Mouse (Mus musculus) gastrocnemius, adult 18-20 months (tissue): ENCODE results near the gene Selenos. TPM values are rescaled to one million over a fixed set of nuclear protein-coding genes. Genes with fewer than 3 reads are reported as not detected.

Source experiments
- DNase-seq: peaks from one replicate; pipeline ENCODE4 v3.0.0; 2021; ENCODE audit warnings: low spot score
- long read RNA-seq, 2 experiments: library from polyadenylated mRNA; stranded (forward); transcript quantifications; one replicate each; pipeline ENCODE4 v2.0.0; 2021
- total RNA-seq, 2 experiments: library from RNA; stranded (reverse); gene quantifications; 2 replicates each; pipeline ENCODE4 v1.2.3; 2021

The Selenos gene
- 10 to 100 TPM; 32.0 to 32.5 TPM for total RNA-seq
- long read RNA-seq, experiment 1, transcript Selenos-201 (6 exons, 1,191 nt) = major isoform, 34 of 36 reads
- long read RNA-seq, experiment 1, partial matches to known transcripts = 0 of 36 reads
- long read RNA-seq, experiment 1, other reads (novel, unspliced or antisense) = 1 of 36 reads
- long read RNA-seq, experiment 2, transcript Selenos-201 (6 exons, 1,191 nt) = major isoform, 48 of 51 reads
- long read RNA-seq, experiment 2, partial matches to known transcripts = 0 of 51 reads
- long read RNA-seq, experiment 2, other reads (novel, unspliced or antisense) = 0 of 51 reads

DNA sequence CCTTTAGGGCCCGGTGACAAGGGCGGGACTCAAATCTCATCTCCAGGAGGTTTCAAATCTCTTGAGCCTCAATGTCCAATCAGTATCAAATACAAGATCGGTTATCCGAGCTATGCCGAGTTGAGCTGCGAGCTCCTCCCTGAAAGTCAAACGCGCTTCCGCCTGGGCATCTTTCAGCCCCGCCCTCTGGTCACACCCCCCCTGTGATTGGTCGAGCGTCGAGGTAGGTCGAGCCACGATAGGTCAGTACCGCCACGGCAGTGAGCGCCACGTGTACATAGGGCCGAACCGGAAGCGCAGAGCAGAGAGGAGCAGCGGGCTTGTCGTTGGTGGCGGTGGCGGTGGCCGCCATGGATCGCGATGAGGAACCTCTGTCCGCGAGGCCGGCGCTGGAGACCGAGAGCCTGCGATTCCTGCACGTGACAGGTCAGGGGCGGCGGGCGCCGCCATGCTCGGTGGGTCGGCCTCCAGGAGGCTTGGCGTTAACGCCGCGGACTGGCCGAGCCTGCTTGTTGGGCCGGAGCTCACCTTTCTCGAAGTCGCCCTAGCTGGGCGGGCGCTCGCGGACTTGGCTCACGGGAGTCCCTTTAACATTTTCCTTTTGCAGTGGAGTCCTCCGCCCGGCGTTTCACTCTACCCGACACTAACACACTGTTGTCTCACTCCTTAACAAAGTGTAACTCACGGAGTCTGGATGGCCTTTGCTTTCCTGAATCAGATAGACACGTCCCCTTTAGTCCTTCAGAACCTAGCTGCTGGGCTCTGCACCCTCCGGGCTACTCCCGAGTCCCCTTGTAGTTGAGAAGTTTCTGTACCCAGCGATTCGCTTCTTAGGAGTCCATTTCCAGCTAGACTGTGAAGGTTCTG lies at the start of gene Selenos:
Selenos (plus strand) TSS at position 286 of the 867 bp plus-strand sequence.
- peak; percentile 97 for DNase-seq

DNA sequence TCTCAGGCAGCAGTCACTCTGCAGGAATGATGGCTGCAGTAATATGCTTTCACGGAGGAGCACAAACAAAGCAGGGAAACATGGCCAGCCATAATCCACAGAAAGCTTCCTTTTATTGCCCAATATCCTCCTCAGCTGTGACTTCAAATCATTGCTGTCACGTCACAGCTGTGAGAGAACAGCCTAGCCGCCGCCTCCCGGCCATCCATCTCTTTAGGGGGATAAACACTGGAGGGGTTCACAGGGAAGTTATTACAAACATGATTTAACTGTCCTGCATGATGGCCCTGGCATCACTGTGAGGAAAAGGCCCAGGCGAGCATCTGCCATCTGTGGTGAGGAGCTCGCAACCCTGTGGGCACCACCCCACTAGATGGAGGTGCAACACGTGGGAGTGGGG lies 42.6 kb upstream of the Selenos start:
- no peak for DNase-seq

DNA sequence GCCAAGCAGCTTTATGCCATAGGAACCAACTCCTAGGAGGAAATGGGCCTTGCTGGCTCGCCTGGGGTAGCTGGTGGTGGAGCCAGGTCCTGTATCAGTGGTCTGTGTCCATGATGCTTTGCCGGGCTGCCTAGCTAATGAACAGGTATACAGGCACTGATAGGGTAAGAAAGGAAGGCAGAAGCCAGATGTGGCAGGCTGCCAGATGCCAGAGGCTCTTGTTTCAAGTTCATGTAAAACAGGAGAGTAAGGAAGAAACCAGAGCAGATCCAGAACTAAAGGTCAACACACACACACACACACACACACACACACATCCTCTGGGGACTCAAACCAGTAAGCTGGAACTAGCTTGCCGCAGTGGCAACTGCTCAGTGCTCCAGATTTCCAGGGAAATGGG lies 41.2 kb upstream of the Selenos start:
- DNase-seq = no peak

DNA sequence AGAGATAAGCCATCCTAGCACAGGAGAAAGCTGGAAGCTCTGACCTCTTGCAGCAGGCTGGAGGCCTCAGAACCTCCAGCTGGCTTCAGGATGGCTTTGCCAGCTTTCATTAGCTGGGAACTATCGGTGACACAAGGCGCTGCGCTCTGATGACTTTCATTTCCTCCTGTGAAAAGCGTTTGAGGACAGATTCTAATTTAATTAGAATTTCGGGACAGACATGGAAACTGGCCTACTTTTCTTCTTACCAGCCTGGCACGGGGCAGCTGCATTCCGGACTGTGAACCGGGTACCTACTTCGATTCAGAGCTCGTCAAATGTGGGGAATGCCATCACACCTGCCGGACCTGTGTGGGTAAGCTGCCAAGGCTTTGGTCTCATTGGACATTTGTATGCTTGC lies 40.7 kb upstream of the Selenos start:
- no peak for DNase-seq

DNA sequence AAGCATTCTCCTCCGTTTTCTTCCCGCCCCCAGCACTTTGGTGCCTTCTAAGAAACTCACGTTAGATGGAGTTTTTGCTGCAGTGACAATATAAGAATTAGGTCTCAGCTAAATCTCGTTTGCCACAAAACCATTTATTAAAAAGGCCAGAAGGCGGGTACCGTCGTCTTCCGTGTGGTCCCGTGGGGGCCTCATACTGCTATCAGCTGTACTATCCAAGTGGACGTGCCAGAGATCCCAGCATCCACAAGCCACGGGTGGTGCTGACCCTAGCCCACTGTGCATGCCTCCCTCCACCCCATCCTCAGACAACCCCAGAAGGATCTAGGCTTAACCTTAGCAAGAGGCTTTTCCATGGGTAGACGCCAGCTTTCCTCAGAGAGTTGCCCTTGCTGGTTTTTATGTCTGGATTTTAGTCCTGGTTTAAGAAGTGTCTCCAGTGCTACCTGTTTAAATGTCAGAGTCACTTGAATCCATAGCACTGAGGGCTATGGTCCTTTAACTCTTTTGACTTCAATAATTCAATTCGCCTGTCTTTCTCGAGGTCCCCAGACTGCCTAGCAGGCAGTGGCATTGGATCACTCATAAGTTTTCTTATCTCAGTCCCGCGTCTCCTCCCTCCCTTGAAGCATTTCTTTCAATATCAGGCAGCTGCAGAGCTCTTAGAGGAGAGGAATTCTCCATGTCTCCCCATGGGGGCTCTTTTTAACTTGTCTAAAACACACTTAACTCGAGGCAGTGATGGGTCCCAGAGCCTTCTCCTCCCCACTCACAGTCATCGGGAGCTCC lies 39.2 kb upstream of the Selenos start:
- no peak for DNase-seq

DNA sequence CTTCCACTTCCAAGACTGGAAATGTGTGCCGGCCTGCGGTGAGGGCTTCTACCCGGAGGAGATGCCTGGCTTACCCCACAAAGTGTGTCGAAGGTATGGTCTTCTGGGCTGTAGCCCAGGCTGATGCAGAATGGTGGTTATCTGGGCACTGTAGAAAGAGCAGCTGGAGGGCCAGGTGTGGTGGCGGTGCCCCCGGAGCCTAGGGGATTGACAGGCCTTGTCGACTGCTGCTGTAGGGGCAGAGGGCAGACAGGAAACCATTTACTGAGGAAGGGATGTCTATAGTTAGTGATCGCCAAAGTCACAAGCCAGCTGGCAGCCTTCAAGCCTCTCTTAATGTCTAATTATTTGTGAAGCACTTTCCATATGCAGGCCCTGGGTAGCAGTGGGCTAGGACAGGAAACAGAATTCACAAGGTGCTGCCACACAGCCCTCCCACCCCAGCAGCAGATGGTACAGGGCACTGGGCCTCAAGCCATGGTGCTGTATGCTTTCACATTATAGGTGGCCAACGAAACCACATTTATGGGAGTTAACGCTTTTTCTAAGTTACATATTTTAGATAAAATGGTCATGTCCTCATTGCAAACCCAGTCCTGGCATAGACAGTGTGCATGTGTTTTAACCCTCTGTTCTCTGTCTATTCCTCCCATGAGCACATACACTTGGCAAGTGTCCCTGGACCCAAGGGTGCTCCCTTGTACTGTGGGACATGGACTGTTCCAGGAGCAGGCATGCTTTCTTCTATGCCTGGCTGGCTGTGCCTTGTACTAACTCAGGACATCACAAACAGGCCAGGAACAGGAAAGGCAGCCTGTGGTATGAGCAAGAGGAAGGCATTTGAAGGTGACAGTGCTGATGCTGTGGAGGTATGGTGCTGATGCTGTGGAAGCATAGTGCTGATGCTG lies 35.6 kb upstream of the Selenos start, which contains the start of gene Gm45213:
Gm45213 (plus strand) TSS at position 51 of the 908 bp plus-strand sequence.
- DNase-seq = no peak

DNA sequence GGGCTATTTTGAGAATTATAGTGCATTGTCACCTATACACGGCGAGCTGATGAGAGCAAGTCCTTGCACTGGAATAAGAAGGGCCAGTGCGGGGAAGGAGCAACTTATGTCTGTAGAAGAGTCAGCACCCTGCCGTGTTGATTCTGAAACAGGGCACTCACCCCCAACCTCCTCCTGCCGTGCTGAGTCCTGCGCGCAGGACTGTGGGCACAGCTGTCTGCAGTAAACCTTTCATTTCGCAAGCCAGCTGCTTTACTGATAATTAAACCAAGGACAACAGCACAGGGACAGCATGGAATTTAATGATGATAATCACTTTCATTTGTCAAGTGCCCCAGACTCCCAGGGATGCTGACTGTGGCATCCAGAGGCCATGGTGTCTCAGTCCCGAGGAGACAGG lies 34.8 kb upstream of the Selenos start:
- DNase-seq = no peak

DNA sequence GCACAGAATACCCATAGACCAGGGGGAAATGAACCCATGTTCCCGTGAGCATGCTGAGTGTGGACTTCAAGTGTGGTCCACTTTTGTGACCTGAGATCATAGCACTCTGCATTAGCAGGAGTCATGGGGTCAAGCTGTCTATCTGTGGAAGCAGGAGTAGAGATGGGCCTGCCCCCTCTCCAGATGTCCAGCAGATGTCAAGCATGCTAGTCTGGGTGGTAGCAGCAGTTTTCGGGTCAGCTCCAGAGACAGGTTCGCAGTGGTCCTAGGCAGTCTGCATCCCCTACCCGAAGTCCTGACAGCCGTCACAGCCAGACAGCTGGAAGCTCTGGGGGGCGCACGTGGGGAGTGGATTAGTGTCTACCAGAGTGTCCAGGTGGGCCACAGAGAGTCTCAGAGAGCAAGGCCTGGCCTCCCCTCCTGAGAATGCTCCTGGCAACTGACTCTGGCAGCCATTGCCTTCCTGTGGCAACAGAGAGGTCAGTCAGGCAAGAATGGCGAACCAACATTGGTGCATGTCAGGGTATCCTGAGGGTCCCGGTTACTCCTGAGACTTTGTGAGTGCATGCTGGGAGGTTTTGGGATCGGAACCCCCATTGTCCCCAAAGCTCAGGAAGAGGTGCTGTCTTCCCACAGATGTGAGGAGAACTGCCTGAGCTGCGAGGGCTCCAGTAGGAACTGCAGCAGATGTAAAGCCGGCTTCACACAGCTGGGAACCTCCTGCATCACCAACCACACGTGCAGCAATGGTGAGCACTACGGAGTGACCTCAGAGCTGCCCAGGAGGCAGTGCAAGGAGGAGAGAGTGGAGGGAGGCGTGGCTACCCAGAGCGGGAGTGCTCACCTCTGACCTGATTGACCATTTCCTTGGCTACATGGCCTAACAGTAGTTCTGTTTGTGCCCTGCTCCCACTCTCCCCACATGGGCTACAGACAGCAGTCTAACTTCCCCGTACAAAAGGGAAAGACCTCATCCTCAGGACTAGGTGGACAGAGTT lies 32.2 kb upstream of the Selenos start:
- no peak for DNase-seq

DNA sequence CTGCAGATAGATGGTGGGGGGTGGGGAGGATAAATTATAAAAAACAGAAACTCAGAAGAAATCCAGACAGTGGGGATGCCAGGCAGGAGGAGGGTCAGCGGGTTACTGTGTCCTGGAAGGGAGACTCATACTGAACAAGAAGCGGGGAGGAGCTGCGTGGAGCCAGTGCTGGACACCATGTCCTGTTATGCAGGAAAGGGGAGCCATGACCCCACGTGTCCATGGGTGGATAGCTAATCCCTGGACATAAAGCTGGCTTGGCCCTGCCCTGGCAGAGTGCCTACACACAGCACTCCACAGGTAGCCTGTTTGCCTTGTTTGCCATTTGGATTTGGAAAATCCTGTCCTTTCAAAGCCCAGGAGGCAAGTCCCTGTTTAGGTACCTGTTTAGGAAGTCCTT lies 31.5 kb upstream of the Selenos start:
- DNase-seq = no peak

DNA sequence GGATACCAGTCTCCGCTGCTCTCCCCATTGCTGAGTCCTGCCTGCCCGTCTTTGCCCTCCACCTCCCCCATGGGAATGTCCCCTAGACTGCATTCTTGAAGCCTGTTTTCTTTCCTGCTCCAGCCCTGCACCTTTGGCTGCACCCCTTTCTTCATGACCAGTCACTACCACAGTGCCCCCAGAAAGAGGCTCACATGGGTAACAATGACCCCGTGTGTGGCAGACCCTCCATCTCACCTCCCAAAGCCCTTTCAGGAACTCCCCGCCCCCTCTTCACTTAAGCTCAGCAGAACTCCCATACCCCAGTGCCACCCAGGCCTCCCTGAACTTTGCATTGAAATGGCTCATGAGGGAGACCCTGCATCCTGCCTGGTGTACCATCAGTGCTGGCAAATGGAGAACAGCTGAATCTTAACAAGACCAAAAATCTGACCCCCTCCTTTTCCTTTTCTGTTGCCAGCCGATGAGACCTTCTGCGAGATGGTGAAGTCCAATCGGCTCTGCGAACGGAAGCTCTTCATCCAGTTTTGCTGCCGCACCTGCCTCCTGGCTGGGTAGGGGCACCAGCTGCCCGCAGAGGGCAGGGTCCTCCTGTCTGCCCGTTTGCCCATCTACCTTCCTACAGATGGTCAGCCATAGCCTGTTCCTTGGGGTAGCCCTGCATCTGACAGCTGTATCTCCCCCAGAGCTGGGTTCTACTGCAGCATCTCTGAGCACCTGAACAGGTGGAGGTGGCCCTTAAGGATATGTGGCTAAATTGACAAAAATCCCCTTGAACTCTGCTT lies 30.8 kb upstream of the Selenos start:
- DNase-seq = no peak

DNA sequence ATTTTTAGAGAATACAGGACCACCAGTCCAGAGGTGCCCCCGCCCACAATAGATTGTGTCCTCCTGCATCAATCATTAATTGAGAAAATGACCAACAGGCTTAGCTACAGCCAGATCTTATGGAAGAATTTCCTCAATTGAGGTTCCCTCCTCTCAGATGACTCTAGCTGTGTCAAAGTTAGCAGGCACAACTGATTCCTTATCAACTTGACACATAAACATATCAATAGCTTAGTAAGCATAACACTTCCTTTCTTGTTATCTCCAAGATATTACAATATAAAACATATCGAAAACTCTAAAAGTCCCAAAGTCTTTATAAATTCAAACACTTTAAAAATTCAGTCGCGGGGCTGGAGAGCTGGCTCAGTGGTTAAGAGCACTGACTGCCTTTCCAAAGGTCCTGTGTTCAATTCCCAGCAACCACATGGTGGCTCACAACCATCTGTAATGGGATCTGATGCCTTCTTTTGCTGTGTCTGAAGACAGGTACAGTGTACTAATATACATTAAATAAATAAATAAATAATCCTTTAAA lies 25.4 kb upstream of the Selenos start:
- DNase-seq = no peak

DNA sequence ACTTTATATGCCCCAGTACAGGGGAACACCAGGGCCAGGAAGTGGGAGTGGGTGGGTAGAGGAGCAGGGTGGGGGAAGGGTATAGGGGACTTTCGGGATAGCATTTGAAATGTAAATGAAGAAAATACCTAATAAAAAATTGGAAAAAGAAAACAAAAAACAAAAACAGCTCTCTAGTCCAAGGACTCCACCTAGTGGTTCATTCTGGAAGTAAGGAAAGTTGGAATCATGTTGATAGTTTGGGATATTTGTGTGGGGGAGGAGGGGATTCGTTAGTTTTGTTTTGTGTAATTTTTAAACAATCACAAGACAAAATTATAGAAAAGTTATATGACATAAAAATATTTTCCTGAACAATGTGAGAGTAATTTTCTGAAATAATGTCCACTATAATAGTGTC lies 24.1 kb upstream of the Selenos start:
- peak; percentile 23 for DNase-seq

DNA sequence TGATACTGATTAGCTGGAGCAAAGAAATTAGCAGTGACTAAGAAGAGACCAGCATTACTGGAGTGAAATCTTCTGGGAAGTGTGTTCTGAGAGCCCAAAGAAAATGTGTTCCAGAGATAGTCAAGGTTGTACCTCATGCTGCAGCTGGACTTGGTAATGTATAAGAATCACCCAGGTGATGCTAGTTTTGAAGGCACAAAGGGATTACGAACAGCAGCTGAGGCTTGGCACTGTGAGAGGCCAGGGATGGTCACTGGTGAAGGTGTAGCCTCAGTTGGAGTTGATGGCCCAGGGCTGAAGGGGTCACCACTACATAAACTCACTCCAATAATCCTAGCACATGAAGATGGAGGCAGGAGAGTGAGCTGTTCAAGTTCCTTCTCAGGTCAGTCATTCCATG lies 20.7 kb upstream of the Selenos start, which contains the start of gene Snrpa1:
Snrpa1 (plus strand) TSS at position 301 of the 400 bp plus-strand sequence.
- DNase-seq = no peak

DNA sequence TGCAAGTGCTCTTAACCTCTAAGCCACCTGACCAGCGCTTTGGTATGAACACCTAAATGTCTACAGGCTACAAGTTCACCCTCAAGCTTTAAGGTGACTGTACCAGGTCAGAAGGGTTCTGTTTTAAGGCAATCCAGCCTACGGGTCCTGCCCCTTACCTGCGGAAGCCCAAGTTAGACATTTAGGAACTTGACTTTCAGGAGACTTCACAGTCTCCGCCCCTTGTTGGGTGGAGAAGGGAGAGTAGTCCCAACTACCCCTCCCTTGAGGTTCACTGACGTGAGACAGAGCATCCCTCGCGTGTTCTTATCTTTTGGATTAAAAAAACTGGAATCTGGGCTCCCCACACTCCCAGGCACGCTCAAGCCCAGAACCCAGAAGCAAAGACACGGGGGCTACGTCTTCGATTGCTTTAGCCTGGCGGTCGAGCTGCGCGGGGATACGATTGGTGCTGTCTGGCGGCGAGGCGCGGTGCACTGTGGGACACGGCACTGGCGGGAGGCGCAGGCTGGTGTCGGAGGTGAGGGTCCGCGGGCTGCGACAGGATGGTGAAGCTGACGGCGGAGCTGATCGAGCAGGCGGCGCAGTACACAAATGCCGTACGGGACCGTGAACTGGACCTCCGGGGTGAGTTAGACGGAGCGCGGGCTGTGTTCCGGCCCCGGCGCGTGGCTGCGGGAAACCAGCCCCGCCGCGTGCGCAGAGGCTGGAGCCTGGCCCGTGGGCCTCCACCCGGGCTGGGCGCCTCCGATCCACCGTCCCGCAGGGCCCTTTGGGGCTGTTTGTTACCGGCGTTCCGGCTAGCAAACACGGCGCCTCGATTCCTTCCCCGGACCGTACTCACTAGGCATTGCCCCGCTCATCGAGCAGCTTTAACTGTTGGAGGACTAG lies 19.1 kb upstream of the Selenos start:
- peak; percentile 89 for DNase-seq

DNA sequence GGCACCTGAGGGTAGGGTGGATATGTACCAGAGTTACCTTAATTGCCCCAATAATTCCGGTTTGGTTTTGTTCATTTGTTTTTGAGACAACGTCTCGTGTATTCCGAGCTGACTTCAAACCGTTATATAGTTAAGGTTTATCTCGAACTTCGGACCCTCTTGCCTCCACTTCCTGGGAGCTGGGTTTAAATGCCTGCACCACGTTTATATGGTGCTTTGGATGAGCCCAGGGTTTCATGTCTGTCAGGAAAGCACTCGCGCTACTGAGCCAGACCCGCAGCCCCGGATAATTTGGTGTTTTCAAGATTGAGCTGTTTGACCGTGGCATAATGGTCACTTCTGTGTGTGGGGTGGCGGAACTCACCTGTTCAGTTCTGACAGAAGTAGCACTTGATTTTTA lies 18.4 kb upstream of the Selenos start:
- DNase-seq = no peak

DNA sequence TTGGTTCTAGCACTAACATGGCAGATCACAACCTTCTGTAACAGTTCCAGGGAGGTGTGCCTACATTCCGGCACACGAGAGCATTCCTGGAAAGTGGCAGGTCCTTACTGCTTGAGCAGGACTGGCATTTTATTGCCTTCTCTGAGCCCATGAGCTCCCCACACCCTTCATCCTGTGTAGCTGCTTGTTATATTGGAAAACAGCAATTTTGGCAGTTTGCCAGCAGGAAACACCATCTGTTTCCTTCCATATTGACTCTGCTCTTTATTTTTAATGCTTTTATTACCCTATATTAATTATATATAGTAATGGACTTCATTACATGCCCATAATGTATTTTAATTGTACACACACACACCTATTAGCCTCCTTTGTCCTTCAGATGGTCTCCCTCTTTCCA lies 3.0 kb upstream of the Selenos start:
- DNase-seq = no peak

DNA sequence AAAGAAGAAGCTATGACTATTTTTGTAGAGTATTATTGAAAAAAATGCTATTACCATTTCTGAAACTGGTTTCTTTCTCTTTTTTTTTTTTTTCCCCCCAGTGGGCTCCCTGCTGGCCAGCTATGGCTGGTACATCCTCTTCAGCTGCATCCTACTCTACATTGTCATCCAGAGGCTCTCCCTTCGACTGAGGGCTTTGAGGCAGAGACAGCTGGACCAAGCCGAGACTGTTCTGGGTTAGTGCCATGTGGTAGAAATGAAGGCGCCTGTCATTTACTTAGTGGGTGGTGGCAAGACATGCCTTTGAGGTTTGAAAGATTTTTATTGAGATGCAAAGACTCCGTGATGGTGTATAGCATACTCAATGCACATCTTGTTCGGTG lies 773 bp downstream of the Selenos start:
- DNase-seq = no peak
